In the genomic region with DNA sequence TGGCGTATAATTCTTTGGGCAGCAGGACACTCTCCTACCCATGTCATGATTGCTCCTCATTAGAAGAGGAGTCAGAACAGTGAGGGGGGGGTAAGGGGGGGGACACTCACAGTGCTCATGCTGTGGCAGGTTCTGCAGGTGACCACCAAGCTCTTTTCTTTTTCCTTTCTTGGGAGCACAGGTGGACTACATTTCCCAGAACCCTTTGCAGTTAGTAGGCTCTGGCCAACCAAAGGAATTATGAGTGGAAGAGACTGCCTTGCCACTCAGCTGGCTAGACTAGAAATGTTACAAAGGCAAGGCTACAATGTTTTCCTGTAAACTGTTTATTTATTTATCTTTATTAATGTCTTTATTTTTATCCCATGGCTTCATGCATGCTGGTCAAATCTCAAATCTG, we compare ENCODE assay signal across 35 mouse cellular contexts. TPM values are rescaled to one million over a fixed set of nuclear protein-coding genes. Genes with fewer than 3 reads are reported as not detected.
"Had no signal": no experiment of that assay in that cellular context is flagged by ENCODE, and none has a peak within 500 bp of the region (broad histone marks: within the 10 kb centered on the region; RNA-seq: fewer than 3 reads in every experiment).

No protein-coding gene starts in this region.

- ATAC-seq: liver, embryonic 12.5 days; liver, postnatal 0 days; lung, postnatal 0 days; midbrain, embryonic 13.5 days; midbrain, embryonic 15.5 days; midbrain, embryonic 16.5 days had no signal

- H3K4me2 ChIP-seq: limb, embryonic 12.5 days; limb, embryonic 13.5 days; limb, embryonic 15.5 days; liver, embryonic 11.5 days; liver, embryonic 12.5 days; liver, embryonic 13.5 days; liver, embryonic 15.5 days; lung, embryonic 14.5 days; lung, embryonic 15.5 days; midbrain, embryonic 11.5 days; midbrain, embryonic 12.5 days; midbrain, embryonic 13.5 days; midbrain, embryonic 15.5 days had no signal

- H3K4me1 ChIP-seq: limb, embryonic 10.5 days; limb, embryonic 12.5 days; limb, embryonic 13.5 days; limb, embryonic 15.5 days; liver, embryonic 15.5 days; lung, embryonic 15.5 days; midbrain, embryonic 10.5 days; midbrain, embryonic 12.5 days; midbrain, embryonic 13.5 days; midbrain, embryonic 15.5 days had no signal

- H3K27ac ChIP-seq: limb, embryonic 10.5 days; limb, embryonic 12.5 days; limb, embryonic 13.5 days; limb, embryonic 15.5 days; liver, embryonic 12.5 days; liver, embryonic 13.5 days; liver, embryonic 14.5 days; liver, embryonic 15.5 days; lung, embryonic 15.5 days; macrophage; midbrain, embryonic 10.5 days; midbrain, embryonic 12.5 days; midbrain, embryonic 13.5 days; midbrain, embryonic 15.5 days had no signal

- H3K4me3 ChIP-seq: limb, embryonic 10.5 days; limb, embryonic 12.5 days; limb, embryonic 13.5 days; limb, embryonic 15.5 days; liver, embryonic 12.5 days; liver, embryonic 13.5 days; liver, embryonic 15.5 days; lung, embryonic 15.5 days; megakaryocyte, embryonic 14.5 days; midbrain, embryonic 10.5 days; midbrain, embryonic 12.5 days; midbrain, embryonic 13.5 days; midbrain, embryonic 15.5 days; myocyte had no signal

- H3K9me3 ChIP-seq: limb, embryonic 10.5 days; limb, embryonic 12.5 days; limb, embryonic 13.5 days; limb, embryonic 15.5 days; liver, embryonic 12.5 days; liver, embryonic 13.5 days; liver, embryonic 15.5 days; lung, embryonic 15.5 days; megakaryocyte, embryonic 14.5 days; midbrain, embryonic 10.5 days; midbrain, embryonic 12.5 days; midbrain, embryonic 13.5 days; midbrain, embryonic 15.5 days had no signal

- H3K27me3 ChIP-seq: limb, embryonic 12.5 days; limb, embryonic 13.5 days; limb, embryonic 15.5 days; lung, embryonic 15.5 days; midbrain, embryonic 13.5 days; midbrain, embryonic 15.5 days had no signal

- H3K9ac ChIP-seq: limb, embryonic 12.5 days; limb, embryonic 13.5 days; limb, embryonic 15.5 days; liver, embryonic 12.5 days; liver, embryonic 13.5 days; liver, embryonic 14.5 days; liver, embryonic 15.5 days; liver, postnatal 0 days; lung, embryonic 14.5 days; lung, embryonic 15.5 days; midbrain, embryonic 12.5 days; midbrain, embryonic 13.5 days; midbrain, embryonic 15.5 days had no signal

- DNase-seq: left cerebral cortex, postnatal 4 days; liver; liver, embryonic 13.5 days; liver, postnatal 0 days; lung, adult 18-20 months; lung, adult 2 months; lung, embryonic 14.5 days; lung, postnatal 10 days; lung, postnatal 14 days; lung, postnatal 36 days; lung, postnatal 4 days; midbrain, embryonic 14.5 days had no signal

- H3K36me3 ChIP-seq: limb, embryonic 10.5 days; limb, embryonic 12.5 days; limb, embryonic 13.5 days; limb, embryonic 15.5 days; liver, embryonic 12.5 days; liver, embryonic 13.5 days; liver, embryonic 15.5 days; lung, embryonic 15.5 days; midbrain, embryonic 10.5 days; midbrain, embryonic 12.5 days; midbrain, embryonic 13.5 days; midbrain, embryonic 15.5 days had no signal

RNA-seq across cellular contexts. Expression of gene Ifnlr1, which starts 53.6 kb away (rescaled TPM):
- total RNA-seq: monocyte, adult 5-6 weeks had no signal
- polyA plus RNA-seq: myocyte had no signal

RNA-seq across cellular contexts. Expression of gene Grhl3, which starts 59.0 kb away (rescaled TPM):
- total RNA-seq: megakaryocyte progenitor cell, adult 5-6 weeks; megakaryocyte, adult 5-6 weeks; megakaryocyte-erythroid progenitor cell, adult 5-6 weeks had no signal
- polyA plus RNA-seq: macrophage had no signal
